Mouse (Mus musculus) embryonic fibroblast, embryonic 13.5 days (primary cell): ENCODE results near the gene Tbr1.

Source experiments
- CTCF ChIP-seq: IDR thresholded peaks from 2 replicates; pipeline ENCODE4 v1.5.1; 2011; ENCODE audit warnings: mild to moderate bottlenecking, control low read depth, low read length, moderate library complexity, borderline replicate concordance; ENCODE audit not compliant: insufficient read depth
- POLR2A ChIP-seq: IDR thresholded peaks from 2 replicates; pipeline ENCODE4 v1.6.1; 2011; ENCODE audit warnings: low read depth, mild to moderate bottlenecking, control low read depth, low read length, moderate library complexity

DNA sequence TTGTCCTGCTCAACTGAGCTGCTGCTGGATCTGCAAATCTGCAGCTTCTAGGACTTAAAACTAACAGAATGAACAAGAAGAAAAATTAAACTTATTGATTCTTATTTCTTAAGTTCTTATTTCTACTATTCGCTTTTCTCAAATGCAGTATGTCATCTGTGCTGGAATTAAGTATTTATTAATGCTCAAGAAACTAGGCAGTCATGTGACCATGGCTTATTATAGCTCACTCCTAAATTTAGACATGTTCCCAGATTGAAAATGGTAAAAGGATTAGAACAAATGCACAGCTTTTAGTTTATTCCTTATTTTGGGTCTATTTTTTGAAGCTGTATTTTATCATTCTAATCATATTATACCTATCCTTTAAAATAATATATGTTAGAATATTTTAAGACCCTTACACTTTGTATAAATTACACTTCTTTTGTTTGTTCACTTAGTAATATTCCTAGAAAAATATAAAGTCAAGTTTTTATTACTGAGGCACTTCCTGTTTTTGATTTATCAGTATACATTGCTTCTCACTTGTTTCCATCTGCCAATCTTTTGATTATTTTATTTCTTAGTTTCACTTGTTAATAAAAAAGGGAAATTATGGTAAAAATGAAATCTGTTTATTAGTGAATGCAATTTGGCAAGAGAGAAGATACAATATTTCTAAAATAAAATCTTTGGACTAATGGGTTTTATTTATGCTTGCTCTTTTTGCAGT is 20.9 kb downstream of the Tbr1 start:
- TF ChIP-seq CTCF (no peak), POLR2A (no peak)
